Comparison of ENCODE assay signal across 8 mouse cellular contexts in the genomic region with DNA sequence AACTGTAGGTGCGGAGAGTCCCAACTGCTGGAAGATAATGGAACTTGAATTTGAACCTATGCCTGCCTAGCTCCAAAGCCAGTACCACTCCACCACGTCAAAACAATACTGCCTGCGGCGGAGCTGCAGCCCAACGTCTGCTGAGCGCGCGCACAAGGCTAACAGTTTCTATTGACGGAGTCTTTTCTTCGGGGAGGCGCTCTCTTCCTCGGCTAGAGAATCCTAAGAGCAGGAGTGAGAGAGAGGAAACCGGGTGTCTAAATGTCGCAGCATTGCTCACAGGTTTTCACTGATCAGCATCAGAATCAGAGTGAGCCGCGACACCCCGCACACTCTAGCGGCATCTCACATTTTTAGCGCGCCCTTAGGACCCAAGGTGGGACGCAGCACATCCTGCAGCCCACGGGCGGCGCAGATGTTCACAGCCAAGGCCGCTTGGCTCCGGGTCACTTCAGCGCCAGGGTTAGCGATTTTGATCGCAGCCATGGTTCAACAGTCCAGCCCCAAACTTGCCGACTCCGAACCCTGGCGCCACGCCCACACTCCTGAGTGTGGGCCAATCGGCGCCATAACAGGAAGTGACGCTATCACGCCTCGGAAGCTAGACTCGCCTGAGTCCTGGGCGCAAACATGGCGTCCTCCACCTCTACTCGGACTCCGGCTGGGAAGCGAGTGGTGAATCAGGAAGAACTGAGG. TPM values are rescaled to one million over a fixed set of nuclear protein-coding genes. Genes with fewer than 3 reads are reported as not detected.
DNase-seq lines count a peak whose midpoint lies in the region; ATAC-seq and TF ChIP-seq lines count a peak whose summit lies in the region.

Gene Cct6b (minus strand): TSS at position 580 of the 696 bp plus-strand sequence.
Gene Zfp830 (plus strand): TSS at position 604 of the 696 bp plus-strand sequence.

- WGBS in forebrain, embryonic 12.5 days: under 1% methylated on average over 44 of the region's 44 CpGs
- WGBS in heart, postnatal 0 days: under 1% methylated on average over 44 of the region's 44 CpGs
- under 1% methylated on average over 44 of the region's 44 CpGs for WGBS in liver, embryonic 14.5 days (ENCODE audit: insufficient replicate concordance)
- WGBS in stomach, embryonic 16.5 days: under 1% methylated on average over 44 of the region's 44 CpGs

- peak within 1 kb of the TSS; percentile 96 for H3K4me3 ChIP-seq in forebrain, embryonic 12.5 days (replicated peaks)
- H3K4me3 ChIP-seq in heart, postnatal 0 days (ENCODE audit: low read depth, low read length): peak within 1 kb of the TSS; percentile 90
- peak within 1 kb of the TSS; percentile 86 to 92 for H3K4me3 ChIP-seq in liver, embryonic 14.5 days (ENCODE audit: insufficient read depth in 1 of 2, low read depth in 2 of 2, low read length in 2 of 2)
- peak within 1 kb of the TSS; percentile 83 for H3K4me3 ChIP-seq in stomach, embryonic 16.5 days (replicated peaks; ENCODE audit: low read length)

- peaks cover 24% of the 10 kb centered on the region for H3K4me1 ChIP-seq in forebrain, embryonic 12.5 days
- H3K4me1 ChIP-seq in heart, postnatal 0 days (ENCODE audit: control insufficient read depth, insufficient read depth): peaks cover 20% of the 10 kb centered on the region
- H3K4me1 ChIP-seq in liver, embryonic 14.5 days (replicated peaks; ENCODE audit: control insufficient read depth in 2 of 2, insufficient read depth in 2 of 2, low read length in 1 of 2): peaks cover 10 to 18% of the 10 kb centered on the region in 2 experiments
- H3K4me1 ChIP-seq in stomach, embryonic 16.5 days (ENCODE audit: control insufficient read depth, insufficient read depth, low read length): peaks cover 14% of the 10 kb centered on the region

- DNase-seq in ES-CJ7 (ENCODE audit: low read depth, low spot score): peak; percentile 95
- DNase-seq in heart, postnatal 0 days (ENCODE audit: low spot score): peak; percentile 94
- DNase-seq in kidney, postnatal 36 days: peak; percentile 97 to 98
- peak; percentile 93 to 95 (median 93) for DNase-seq in liver, embryonic 14.5 days (ENCODE audit: low read depth in 3 of 3, low spot score in 3 of 3)
- peak; percentile 88 for DNase-seq in neural tube, embryonic 10.5 days (ENCODE audit: extremely low spot score, low spot score)

- TF ChIP-seq EP300 in heart, postnatal 0 days (IDR thresholded peaks at IDR 0.05; ENCODE audit: low read depth): no peak
- TF ChIP-seq EP300 in liver, embryonic 14.5 days (IDR thresholded peaks at IDR 0.05; ENCODE audit: low read depth): no peak

- peak within 1 kb of the TSS; percentile 88 for H3K9ac ChIP-seq in forebrain, embryonic 12.5 days
- peak within 1 kb of the TSS; percentile 89 for H3K9ac ChIP-seq in heart, postnatal 0 days (replicated peaks; ENCODE audit: low read depth, low read length)
- peak within 1 kb of the TSS; percentile 88 for H3K9ac ChIP-seq in liver, embryonic 14.5 days (replicated peaks)
- H3K9ac ChIP-seq in stomach, embryonic 16.5 days (ENCODE audit: low read length): peak within 1 kb of the TSS; percentile 86

- ATAC-seq in cerebellum, adult (ENCODE audit: insufficient number of reproducible peaks, low FRiP score, low TSS enrichment): peak; percentile 97
- ATAC-seq in forebrain, embryonic 12.5 days (ENCODE audit: low FRiP score): peak; percentile 100
- peak; percentile 99 for ATAC-seq in heart, postnatal 0 days (ENCODE audit: insufficient read depth, low read depth)
- peak; percentile 100 for ATAC-seq in liver, embryonic 14.5 days (ENCODE audit: insufficient read depth)
- ATAC-seq in stomach, embryonic 16.5 days (ENCODE audit: insufficient read depth, low FRiP score): peak; percentile 99

- H3K27me3 ChIP-seq in forebrain, embryonic 12.5 days: no peaks in the 10 kb centered on the region
- no peaks in the 10 kb centered on the region for H3K27me3 ChIP-seq in heart, postnatal 0 days (ENCODE audit: control insufficient read depth, insufficient read depth, low read length)
- H3K27me3 ChIP-seq in liver, embryonic 14.5 days (ENCODE audit: control insufficient read depth, insufficient read depth, low read length): no peaks in the 10 kb centered on the region
- no peaks in the 10 kb centered on the region for H3K27me3 ChIP-seq in stomach, embryonic 16.5 days (ENCODE audit: control insufficient read depth, insufficient read depth, low read length)

- no peak for TF ChIP-seq CTCF in heart, postnatal 0 days (IDR thresholded peaks at IDR 0.05; ENCODE audit: low read depth)
- TF ChIP-seq CTCF in liver, embryonic 14.5 days (IDR thresholded peaks at IDR 0.05; ENCODE audit: low read depth): 0 out of 2 replicates have a peak, but pooled peaks have one; percentile 15

- H3K4me2 ChIP-seq in forebrain, embryonic 12.5 days: peak within 1 kb of the TSS; percentile 96
- peak within 1 kb of the TSS; percentile 96 for H3K4me2 ChIP-seq in heart, postnatal 0 days (ENCODE audit: low read depth, low read length)
- peak within 1 kb of the TSS; percentile 97 for H3K4me2 ChIP-seq in liver, embryonic 14.5 days (ENCODE audit: low read depth)
- H3K4me2 ChIP-seq in stomach, embryonic 16.5 days (ENCODE audit: low read depth, low read length): peak within 1 kb of the TSS; percentile 99

- peak within 1 kb of the TSS; percentile 89 for H3K27ac ChIP-seq in forebrain, embryonic 12.5 days
- H3K27ac ChIP-seq in heart, postnatal 0 days (ENCODE audit: low read depth): peak within 1 kb of the TSS; percentile 88
- peak within 1 kb of the TSS; percentile 83 for H3K27ac ChIP-seq in liver, embryonic 14.5 days
- peak within 1 kb of the TSS; percentile 91 for H3K27ac ChIP-seq in stomach, embryonic 16.5 days (ENCODE audit: low read length)

- peaks cover 3% of the 10 kb centered on the region; the same call in 1 of the 2 replicates for H3K9me3 ChIP-seq in forebrain, embryonic 12.5 days
- no peaks in the 10 kb centered on the region for H3K9me3 ChIP-seq in heart, postnatal 0 days (replicated peaks; ENCODE audit: control insufficient read depth, low read length)
- no peaks in the 10 kb centered on the region for H3K9me3 ChIP-seq in liver, embryonic 14.5 days (ENCODE audit: control insufficient read depth, low read length)
- H3K9me3 ChIP-seq in stomach, embryonic 16.5 days (replicated peaks; ENCODE audit: control insufficient read depth, low read length): peaks cover 4% of the 10 kb centered on the region; the same call in 1 of the 2 replicates

- H3K36me3 ChIP-seq in forebrain, embryonic 12.5 days (replicated peaks): peaks cover 6% of the 10 kb centered on the region; the same call in 1 of the 2 replicates
- 0 out of 2 replicates have a peak, but pooled peaks cover 6% of the 10 kb centered on the region for H3K36me3 ChIP-seq in heart, postnatal 0 days (replicated peaks; ENCODE audit: control insufficient read depth, insufficient read depth, low read length)
- H3K36me3 ChIP-seq in liver, embryonic 14.5 days (replicated peaks; ENCODE audit: control insufficient read depth, insufficient read depth, low read depth): peaks cover 4% of the 10 kb centered on the region; the same call in 1 of the 2 replicates
- peaks cover 3% of the 10 kb centered on the region; the same call in 1 of the 2 replicates for H3K36me3 ChIP-seq in stomach, embryonic 16.5 days (ENCODE audit: control insufficient read depth, insufficient read depth, low read length)

RNA-seq across cellular contexts. Expression of gene Cct6b, which starts in this region (rescaled TPM):
- 0.38 and 0.42 TPM in 2 replicates for polyA plus RNA-seq in forebrain, embryonic 12.5 days (2016; fragmentation: Nextera tagmentation; extraction: Ambion mirVana)
- not detected in 2 replicates for total RNA-seq in heart, postnatal 0 days (2014; rRNA removed; ENCODE audit: low replicate concordance)
- 0.25 and 0.32 TPM in 2 replicates for polyA plus RNA-seq in heart, postnatal 0 days (2015; fragmentation: Nextera tagmentation; extraction: Ambion mirVana)
- polyA plus RNA-seq in liver, embryonic 14.5 days (2012; rRNA removed): 0.08 and 0.09 TPM in 2 replicates
- polyA plus RNA-seq in liver, embryonic 14.5 days (2014; fragmentation: Nextera tagmentation; extraction: Ambion mirVana): 0.13 and 0.27 TPM in 2 replicates
- polyA plus RNA-seq in stomach, embryonic 16.5 days (2015; fragmentation: Nextera tagmentation; extraction: Ambion mirVana): 0.16 and 0.23 TPM in 2 replicates

RNA-seq across cellular contexts. Expression of gene Zfp830, which starts in this region (rescaled TPM):
- polyA plus RNA-seq in forebrain, embryonic 12.5 days (2016; fragmentation: Nextera tagmentation; extraction: Ambion mirVana): 37.8 and 38.5 TPM in 2 replicates
- 4.1 and 11.4 TPM in 2 replicates for total RNA-seq in heart, postnatal 0 days (2014; rRNA removed; ENCODE audit: low replicate concordance)
- polyA plus RNA-seq in heart, postnatal 0 days (2015; fragmentation: Nextera tagmentation; extraction: Ambion mirVana): 21.7 and 23.9 TPM in 2 replicates
- 6.3 and 10.5 TPM in 2 replicates for polyA plus RNA-seq in liver, embryonic 14.5 days (2012; rRNA removed)
- polyA plus RNA-seq in liver, embryonic 14.5 days (2014; fragmentation: Nextera tagmentation; extraction: Ambion mirVana): 15.1 and 15.5 TPM in 2 replicates
- polyA plus RNA-seq in stomach, embryonic 16.5 days (2015; fragmentation: Nextera tagmentation; extraction: Ambion mirVana): 35.4 and 36.1 TPM in 2 replicates

Comparison
In these comparisons a context has a peak if more than half of its experiments do, and no peak if none do; other contexts are left out.
1. Peak in every context shown above with its lines: DNase-seq, ATAC-seq, H3K4me3 ChIP-seq and H3K27ac ChIP-seq.